Mouse (Mus musculus): ENCODE results near the gene Epb41l3.

DNA sequence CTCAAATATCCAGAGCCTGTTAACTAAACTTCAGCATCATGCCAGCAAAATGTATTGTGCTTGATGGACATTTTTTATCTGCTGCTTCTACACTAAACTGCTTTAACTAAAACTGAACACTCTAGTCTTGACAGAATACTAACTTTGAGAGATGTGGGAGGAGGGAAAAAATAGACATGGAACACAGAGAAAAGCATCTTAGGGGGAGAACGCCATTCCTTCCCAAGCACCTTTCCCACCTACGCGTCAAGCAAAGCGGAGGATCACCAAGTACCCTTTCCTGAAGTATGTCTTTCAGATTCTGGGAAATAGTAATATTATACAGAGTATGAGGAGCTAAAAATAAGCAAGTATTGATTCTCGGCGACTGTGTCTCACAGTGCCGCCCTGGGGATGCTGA is 15.7 kb upstream of the Epb41l3 start:
- TF ChIP-seq CTCF (IDR thresholded peaks at IDR 0.05 in 2 of 3, conservative IDR thresholded peaks at IDR 0.05 in 1 of 3; ENCODE audit: control insufficient read depth in 1 of 3, insufficient read depth in 1 of 3, low read depth in 2 of 3, low read length in 3 of 3, poor library complexity in 1 of 3, severe bottlenecking in 1 of 3) (no peak), EP300 (IDR thresholded peaks at IDR 0.05; ENCODE audit: low read depth in 1 of 2, low read length in 2 of 2) (no peak), POLR2A (IDR thresholded peaks at IDR 0.05; ENCODE audit: control insufficient read depth in 1 of 2, insufficient read depth in 1 of 2, low read depth in 1 of 2, low read length in 2 of 2, poor library complexity in 1 of 2) (no peak), HCFC1 (IDR thresholded peaks at IDR 0.05; ENCODE audit: low read depth, low read length) (no peak), ZC3H11A (IDR thresholded peaks at IDR 0.05; ENCODE audit: low read depth, low read length) (no peak)

Measured in MEL (cell line).